Mouse (Mus musculus) testis, postnatal 10 days (tissue): ENCODE measurements around the gene Ucn2.

Source experiments
- DNase-seq: peaks from one replicate; pipeline ENCODE4 v3.0.0; 2021; ENCODE audit warnings: low spot score

Gene Ucn2

DNA sequence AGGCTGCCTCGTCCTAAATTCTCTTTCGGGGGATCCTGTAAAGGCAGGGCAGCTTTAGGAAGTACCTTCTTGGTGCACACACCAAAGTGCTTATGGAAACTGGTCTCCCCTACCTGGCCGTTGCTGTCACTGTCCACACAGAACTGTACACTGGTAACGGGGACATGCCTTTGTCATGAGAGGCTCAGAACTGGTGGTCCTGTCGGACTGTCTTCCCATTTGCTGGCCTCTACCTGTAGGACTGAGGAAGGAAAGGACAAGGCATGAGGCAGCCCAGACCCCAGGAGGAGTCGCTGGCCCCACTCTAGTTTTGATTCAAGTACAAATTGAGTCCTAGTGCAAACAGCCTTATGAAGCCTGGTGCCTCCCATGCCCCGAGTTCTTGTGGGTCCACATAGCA, 45.2 kb downstream of the Ucn2 start:
- DNase-seq: peak; percentile 27

DNA sequence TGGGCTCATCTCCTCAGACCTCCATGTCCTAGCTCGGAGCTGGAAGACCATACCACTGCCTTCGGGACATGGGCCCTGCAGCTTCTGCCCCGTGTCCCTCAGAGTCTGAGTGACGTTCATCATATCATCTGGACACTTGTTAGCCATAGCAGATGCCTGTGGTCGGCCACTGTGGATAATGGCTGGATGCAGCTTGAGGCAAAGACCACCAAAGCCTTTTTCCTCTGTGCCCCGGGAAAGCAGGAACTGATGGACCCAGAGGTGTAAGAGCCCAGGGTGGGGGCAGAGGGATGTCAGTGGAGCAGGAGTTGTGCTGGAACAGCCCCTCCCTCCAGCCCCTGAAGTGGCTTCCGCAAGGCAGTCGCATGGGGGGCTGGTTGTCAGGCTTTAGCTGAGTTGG, 45.9 kb downstream of the Ucn2 start:
- peak; percentile 36 for DNase-seq

DNA sequence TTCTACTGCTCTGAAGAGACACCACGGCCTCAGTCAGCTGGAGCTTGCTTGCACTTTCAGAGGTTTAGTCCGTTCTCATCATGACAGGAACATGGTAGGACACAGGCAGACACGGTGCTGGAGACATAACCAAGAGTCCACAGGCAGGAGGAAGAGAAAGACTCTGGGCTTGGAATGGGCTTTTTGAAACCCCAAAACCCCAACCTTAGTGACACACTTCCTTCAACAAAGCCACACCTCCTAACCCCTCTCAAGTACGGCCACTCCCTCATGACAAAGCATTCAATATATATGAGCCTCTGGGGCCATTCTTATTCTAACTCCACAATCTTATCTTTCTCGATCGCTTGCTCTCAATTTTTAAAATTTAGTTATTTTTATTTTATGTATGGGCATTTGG, 46.6 kb downstream of the Ucn2 start:
- no peak for DNase-seq
